Mouse (Mus musculus) olfactory bulb, adult 2 months (tissue): Measurements from ENCODE around the gene Cblb. TPM values are rescaled to one million over a fixed set of nuclear protein-coding genes. Genes with fewer than 3 reads are reported as not detected.

Source experiments
- H3K27ac ChIP-seq: fragments of 200-500 bp; 2 replicates; pipeline ENCODE4 v1.5.1; 2012; ENCODE audit warnings: low read depth, low read length; ENCODE audit not compliant: insufficient read depth
- H3K4me1 ChIP-seq: fragments of 200-500 bp; 2 replicates; pipeline ENCODE4 v1.6.1; 2012; ENCODE audit warnings: low read length; ENCODE audit not compliant: control insufficient read depth, insufficient read depth
- H3K4me3 ChIP-seq: fragments of 200-500 bp; 2 replicates; pipeline ENCODE4 v1.5.1; 2012; ENCODE audit warnings: mild to moderate bottlenecking, low read depth, low read length, moderate library complexity; ENCODE audit not compliant: insufficient read depth
- CTCF ChIP-seq: fragments of 200-500 bp; IDR thresholded peaks from 2 replicates; pipeline ENCODE4 v1.5.1; 2012; ENCODE audit warnings: low read depth, mild to moderate bottlenecking, low read length, moderate library complexity; ENCODE audit not compliant: insufficient read depth
- POLR2A ChIP-seq: fragments of 200-500 bp; IDR thresholded peaks from 2 replicates; pipeline ENCODE4 v1.6.1; 2012; ENCODE audit warnings: mild to moderate bottlenecking, low read depth, low read length, moderate library complexity; ENCODE audit not compliant: insufficient read depth
- WGBS: fragments of 180-500 bp; shearing (Covaris S2); methylation state at CpG from one replicate; pipeline ENCODE4 v1.1.7; 2018; 5-methylcytosine and 5-hydroxymethylcytosine counted together
- polyA plus RNA-seq: library from polyadenylated mRNA; stranded (reverse); fragments of >200 nt; gene quantifications from 2 replicates; pipeline ENCODE4 v1.2.4, GENCODE M21; 2012; ENCODE audit warnings: low replicate concordance; ENCODE audit not compliant: missing spikeins, insufficient read depth, insufficient read length

Cblb gene
- polyA plus RNA-seq, 1 experiment = not detected

DNA sequence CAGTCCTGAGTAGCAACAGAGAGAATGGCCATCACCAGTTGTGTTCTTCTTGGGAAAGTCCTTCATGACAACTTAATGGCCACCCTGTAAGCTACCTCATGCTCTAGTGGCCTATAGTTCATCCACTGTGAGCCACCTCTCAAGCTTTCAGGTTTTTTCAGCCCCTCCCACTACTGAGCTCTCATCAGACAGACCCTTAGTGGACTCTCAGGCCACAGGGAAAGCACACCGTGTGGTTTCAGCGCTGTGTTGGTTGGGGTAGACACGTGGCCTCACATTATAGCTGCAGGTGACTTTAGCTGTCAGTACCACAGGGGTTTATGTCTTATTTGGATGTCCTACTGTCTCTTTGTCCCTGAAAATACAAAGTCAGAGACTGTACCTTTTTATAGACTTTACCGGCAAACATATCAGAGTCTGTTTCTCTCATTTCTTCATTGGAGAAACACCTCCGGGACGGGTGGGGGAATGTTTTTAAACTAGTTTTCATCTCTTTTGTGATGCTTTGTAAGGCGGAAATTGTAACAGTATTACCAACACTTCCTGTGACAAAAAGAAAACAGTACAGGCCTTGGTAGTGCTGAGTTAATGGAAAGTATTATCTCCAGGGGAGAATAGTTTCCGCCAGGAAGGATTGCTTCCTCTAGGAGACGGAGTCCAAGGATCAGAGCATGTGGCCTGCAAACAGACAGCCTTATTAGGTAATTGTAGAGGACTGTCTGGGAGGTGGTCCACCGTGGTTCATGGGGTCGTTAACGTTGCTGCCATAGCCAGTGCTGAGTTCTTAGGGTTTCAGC, 33.5 kb downstream of the Cblb start:
- peaks cover 2% of the 10 kb centered on the region; the same call in 1 of the 2 replicates for H3K4me1 ChIP-seq
- H3K4me3 ChIP-seq = no peak overlapping the region
- TF ChIP-seq CTCF (no peak), POLR2A (no peak)
- 72% methylated on average over 12 of the region's 12 CpGs for WGBS
- H3K27ac ChIP-seq = no peak overlapping the region

DNA sequence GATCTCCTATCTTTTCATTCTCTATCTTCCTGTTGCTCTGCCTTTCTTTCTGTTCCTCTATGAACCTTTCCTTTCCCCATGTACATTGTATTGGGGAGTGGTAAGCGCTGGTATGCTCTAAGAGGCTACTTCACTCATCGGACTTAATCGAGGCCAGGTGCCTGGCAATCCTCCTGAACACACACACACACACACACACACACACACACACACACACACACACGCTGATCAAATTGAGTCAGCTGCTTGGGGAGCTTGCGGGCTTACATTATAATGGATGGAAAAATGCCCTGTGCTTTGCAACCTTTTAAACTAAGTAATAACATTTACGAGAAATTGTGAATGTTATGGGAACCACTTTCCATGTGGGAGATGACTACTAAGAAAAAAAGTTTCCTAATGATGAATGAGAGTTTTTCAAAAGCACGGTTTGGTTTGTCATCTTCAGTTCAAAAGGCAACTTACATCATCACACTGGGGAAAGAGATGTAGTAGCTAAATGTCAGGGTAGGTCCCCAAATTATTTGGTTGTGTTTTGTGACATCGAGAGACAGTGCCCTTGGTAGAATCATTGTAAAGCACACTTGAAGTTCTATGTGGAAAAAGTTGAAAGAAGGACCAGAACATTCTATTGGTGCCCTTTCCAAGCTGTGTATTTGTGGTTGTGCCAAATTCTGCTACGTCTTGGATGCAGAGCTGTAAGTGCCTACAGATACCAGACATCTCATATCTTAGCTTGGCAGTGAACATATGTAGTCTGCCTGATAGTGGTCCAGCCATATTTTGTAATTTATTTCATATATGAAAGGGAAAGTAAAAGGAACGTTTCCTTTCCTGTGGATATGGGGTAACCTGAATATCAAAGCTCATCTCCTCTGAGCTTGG, 36.8 kb downstream of the Cblb start:
- Histone ChIP-seq H3K4me1 (no peaks in the 10 kb centered on the region), H3K4me3 (no peak overlapping the region), H3K27ac (no peak overlapping the region)
- no peak for TF ChIP-seq POLR2A
- no peak for TF ChIP-seq CTCF
- WGBS = 89% methylated on average over 10 of the region's 10 CpGs

DNA sequence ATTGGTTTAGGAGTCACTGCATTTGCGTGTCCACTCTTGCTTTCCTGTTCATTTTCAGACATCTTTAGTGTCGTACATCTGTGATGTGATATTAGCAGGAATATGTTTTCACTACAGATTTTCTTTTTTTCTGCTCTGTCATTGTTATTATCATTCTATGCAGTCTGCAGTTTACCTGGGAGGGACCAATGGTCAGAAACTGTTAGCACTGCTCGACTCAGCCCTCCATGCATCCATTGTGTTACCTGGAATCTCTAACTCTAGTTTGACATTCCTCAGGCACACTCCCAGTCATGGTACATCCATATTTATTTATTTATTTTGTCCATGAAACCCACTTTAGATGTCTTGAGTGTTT, 37.5 kb downstream of the Cblb start:
- Histone ChIP-seq H3K4me1 (no peaks in the 10 kb centered on the region), H3K27ac (no peak overlapping the region), H3K4me3 (no peak overlapping the region)
- TF ChIP-seq POLR2A = no peak
- no peak for TF ChIP-seq CTCF
- WGBS = 98% methylated on average over 3 of the region's 3 CpGs

DNA sequence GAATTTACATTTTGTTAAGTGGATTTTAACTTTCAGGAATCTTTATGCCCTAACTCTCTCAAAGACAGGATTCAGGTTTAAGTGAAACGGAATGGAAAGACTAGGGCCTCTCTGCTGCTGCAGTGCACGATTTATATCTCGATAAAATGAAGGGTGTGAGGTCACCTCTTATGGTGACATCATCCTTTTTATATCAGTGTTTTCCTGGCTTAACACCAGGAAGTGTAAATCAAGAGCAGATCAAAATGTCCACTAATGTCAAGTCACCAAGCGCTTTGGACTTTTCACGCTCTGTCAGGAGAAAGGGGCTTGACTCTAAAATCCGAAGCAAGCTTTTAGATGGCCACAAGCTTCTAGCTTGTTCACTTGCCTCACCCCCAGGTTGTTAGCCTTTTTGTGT, 38.6 kb downstream of the Cblb start:
- Histone ChIP-seq H3K4me3 (no peak overlapping the region), H3K27ac (no peak overlapping the region), H3K4me1 (no peaks in the 10 kb centered on the region)
- TF ChIP-seq CTCF = no peak
- no peak for TF ChIP-seq POLR2A
- WGBS = 91% methylated on average over 6 of the region's 6 CpGs

DNA sequence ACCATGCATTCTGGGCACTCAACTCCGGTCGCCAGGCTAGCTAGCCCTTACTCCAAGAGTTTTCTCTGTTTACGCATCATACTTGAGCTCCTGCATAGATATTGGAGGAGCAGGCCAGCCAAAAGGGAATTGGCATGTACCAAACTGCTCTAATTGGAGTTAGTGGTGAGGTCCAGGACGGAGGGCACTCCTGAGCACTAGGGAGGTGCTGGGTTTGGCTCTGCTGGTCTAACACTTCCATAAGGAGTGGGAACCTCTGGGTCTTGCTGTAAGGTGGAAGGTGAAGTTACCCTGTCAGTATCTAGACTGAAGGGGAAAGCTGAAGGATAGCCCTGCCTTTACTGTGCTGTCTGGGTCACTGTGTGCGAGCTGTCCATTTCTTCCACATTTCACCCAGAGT, 39.1 kb downstream of the Cblb start:
- Histone ChIP-seq H3K4me3 (no peak overlapping the region), H3K27ac (no peak overlapping the region), H3K4me1 (no peaks in the 10 kb centered on the region)
- 88% methylated on average over 5 of the region's 5 CpGs for WGBS
- TF ChIP-seq CTCF = no peak
- no peak for TF ChIP-seq POLR2A

DNA sequence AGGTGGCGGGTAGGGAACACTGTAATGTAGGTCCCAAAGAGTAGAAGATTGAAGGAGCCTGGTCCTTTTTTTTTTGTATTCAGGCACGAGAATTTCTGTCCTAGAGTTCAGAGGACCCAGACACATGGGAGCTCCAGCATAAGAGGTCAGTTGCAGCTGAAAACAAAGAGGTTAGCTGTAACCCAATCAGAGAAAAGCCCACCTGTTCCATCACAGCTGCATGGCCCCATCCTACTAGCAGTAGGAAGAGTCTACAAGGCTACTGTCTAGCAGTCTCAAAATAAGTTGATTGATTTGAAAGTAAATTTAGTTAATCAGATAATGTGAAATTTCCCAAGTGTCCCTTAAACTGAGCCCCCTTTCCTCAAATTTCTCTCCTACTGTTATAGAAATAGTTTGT, 40.3 kb downstream of the Cblb start:
- Histone ChIP-seq H3K27ac (no peak overlapping the region), H3K4me1 (no peaks in the 10 kb centered on the region), H3K4me3 (no peak overlapping the region)
- no peak for TF ChIP-seq CTCF
- TF ChIP-seq POLR2A = no peak
- WGBS = 91% methylated on average over 2 of the region's 2 CpGs

DNA sequence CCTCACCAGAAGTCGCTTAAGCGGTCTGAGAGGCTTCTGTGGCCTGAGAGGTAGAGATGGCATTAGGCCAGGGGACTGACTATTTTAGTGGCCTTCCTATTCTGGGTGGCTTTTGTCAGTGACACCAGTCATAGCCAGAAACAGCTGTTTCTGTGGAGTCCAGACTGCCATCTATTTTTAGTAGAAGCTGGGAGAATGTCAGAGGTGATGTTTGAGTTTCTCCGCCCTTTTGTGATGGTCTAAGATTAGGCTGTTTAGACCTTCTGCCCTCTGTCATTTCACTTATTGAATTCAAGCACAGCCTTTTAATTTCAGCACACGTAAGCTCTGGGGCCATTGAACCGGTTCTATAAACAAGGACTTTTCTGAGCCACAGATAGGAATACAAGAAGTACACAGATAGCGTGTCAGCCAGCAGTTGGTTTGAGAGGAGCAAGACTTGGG, 40.8 kb downstream of the Cblb start:
- Histone ChIP-seq H3K4me1 (peaks cover 2% of the 10 kb centered on the region; the same call in 1 of the 2 replicates), H3K27ac (no peak overlapping the region), H3K4me3 (no peak overlapping the region)
- WGBS = 86% methylated on average over 6 of the region's 6 CpGs
- TF ChIP-seq POLR2A (no peak), CTCF (no peak)

DNA sequence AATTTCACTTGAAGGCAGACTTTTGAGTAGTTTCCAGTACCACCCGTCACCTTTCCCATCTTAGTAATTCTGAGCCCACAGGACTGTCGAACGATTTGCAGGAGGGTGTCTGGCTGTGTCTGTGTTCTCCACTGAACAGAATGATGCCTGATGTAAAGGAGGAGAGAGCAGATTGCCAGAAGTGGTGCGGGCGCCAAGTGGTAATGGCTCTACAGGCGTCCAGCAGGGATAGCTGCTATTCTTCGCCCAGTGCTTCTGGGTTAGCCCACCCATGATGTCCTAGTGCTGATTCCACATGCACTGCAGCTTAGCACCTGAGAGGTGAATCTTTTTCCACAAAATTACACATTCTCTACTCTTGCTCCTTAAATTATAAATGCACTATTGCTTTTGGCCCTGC, 45.6 kb downstream of the Cblb start:
- TF ChIP-seq CTCF (no peak), POLR2A (no peak)
- H3K4me1 ChIP-seq = peaks cover 5% of the 10 kb centered on the region; the same call in 1 of the 2 replicates
- H3K4me3 ChIP-seq = no peak overlapping the region
- 82% methylated on average over 7 of the region's 7 CpGs for WGBS
- no peak overlapping the region for H3K27ac ChIP-seq

DNA sequence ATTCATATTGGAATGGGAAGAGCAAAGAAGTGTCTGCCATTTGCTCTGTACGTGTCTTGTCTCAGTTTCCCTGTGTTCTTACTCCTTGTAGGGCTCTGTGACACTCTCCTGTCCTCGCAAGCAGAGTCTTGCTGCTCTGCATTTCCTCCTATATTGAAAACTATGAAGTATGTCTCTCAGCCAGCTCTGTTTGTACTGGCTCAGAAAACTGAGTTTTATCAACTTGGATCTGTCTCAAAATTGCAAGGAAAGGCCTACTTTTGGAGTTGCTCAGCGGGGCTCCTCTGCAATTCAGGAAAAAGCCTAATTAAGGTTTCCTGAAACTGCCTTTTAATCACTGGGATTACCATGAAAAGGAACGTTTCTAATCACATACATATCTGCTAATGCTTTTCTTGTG, 46.9 kb downstream of the Cblb start:
- H3K4me3 ChIP-seq = no peak overlapping the region
- 61% methylated on average over 4 of the region's 4 CpGs for WGBS
- peaks cover 5% of the 10 kb centered on the region; the same call in 1 of the 2 replicates for H3K4me1 ChIP-seq
- no peak overlapping the region for H3K27ac ChIP-seq
- no peak for TF ChIP-seq CTCF
- no peak for TF ChIP-seq POLR2A
